Mouse (Mus musculus) bone marrow macrophage, adult 2 months (primary cell): ENCODE data around the gene Ubald2.

Experiments
- CTCF ChIP-seq: IDR thresholded peaks from 2 replicates; pipeline ENCODE4 v1.5.1; 2012; ENCODE audit warnings: low read depth, mild to moderate bottlenecking, low read length, moderate library complexity
- POLR2A ChIP-seq: IDR thresholded peaks from 2 replicates; pipeline ENCODE4 v1.6.1; 2012; ENCODE audit warnings: mild to moderate bottlenecking, low read depth, low read length, borderline replicate concordance

- TF ChIP-seq POLR2A (no peak), CTCF (no peak)
Measured at GRCm38 (mm10) chr11:116434967-116435752, 1.3 kb downstream of the Ubald2 start.
